Mouse (Mus musculus) heart, adult 2 months (tissue): ENCODE data around the gene Pabpc4. TPM values are rescaled to one million over a fixed set of nuclear protein-coding genes. Genes with fewer than 3 reads are reported as not detected.

Experiments used
- DNase-seq, 2 experiments: peaks; one replicate each; pipeline ENCODE4 v3.0.0; 2021
- H3K27ac ChIP-seq: fragments of 200-600 bp; 2 replicates; pipeline ENCODE4 v1.8.1; 2022
- H3K27me3 ChIP-seq: fragments of 200-500 bp; 2 replicates; pipeline ENCODE4 v1.6.1; 2012; ENCODE audit warnings: mild to moderate bottlenecking, low read length, inconsistent platforms, mixed read lengths; ENCODE audit not compliant: control insufficient read depth, insufficient read depth
- H3K36me3 ChIP-seq: fragments of 200-500 bp; 2 replicates; pipeline ENCODE4 v1.6.1; 2012; ENCODE audit warnings: low read length, inconsistent platforms; ENCODE audit not compliant: control insufficient read depth, insufficient read depth
- H3K4me1 ChIP-seq: fragments of 200-500 bp; 2 replicates; pipeline ENCODE4 v1.6.1; 2011; ENCODE audit warnings: low read length; ENCODE audit not compliant: control insufficient read depth, insufficient read depth
- H3K4me3 ChIP-seq: fragments of 200-600 bp; 2 replicates; pipeline ENCODE4 v1.8.1; 2022
- H3K79me2 ChIP-seq: fragments of 200-500 bp; replicated peaks from 2 replicates; pipeline ENCODE4 v1.6.1; 2012; ENCODE audit warnings: mild to moderate bottlenecking, inconsistent platforms, low read length, moderate library complexity, mixed read lengths; ENCODE audit not compliant: control insufficient read depth, insufficient read depth
- H3K9ac ChIP-seq: fragments of 200-500 bp; 2 replicates; pipeline ENCODE4 v1.6.1; 2012; ENCODE audit warnings: low read depth, mild to moderate bottlenecking, control low read depth, inconsistent platforms, low read length, mixed read lengths
- CTCF ChIP-seq: fragments of 200-600 bp; IDR thresholded peaks from 2 replicates; pipeline ENCODE4 v1.8.1; 2022; ENCODE audit warnings: antibody characterized with exemption, mild to moderate bottlenecking, moderate library complexity
- EP300 ChIP-seq: fragments of 200-500 bp; IDR thresholded peaks from 2 replicates; pipeline ENCODE4 v1.6.1; 2011; ENCODE audit warnings: low read depth, low read length, control low read depth; ENCODE audit not compliant: insufficient read depth
- POLR2A ChIP-seq: fragments of 200-500 bp; IDR thresholded peaks from 2 replicates; pipeline ENCODE4 v1.6.1; 2011; ENCODE audit warnings: mild to moderate bottlenecking, low read depth, low read length, control low read depth; ENCODE audit not compliant: insufficient read depth
- WGBS: fragments of 180-500 bp; shearing (Covaris S2); methylation state at CpG from one replicate; pipeline ENCODE4 v1.1.7; 2018; 5-methylcytosine and 5-hydroxymethylcytosine counted together
- intact Hi-C: fragments of 180-260 bp; cut with DNase I; formaldehyde crosslinking; loops from one replicate; pipeline ENCODE4 v1.15.1; 2025
- polyA plus RNA-seq: library from polyadenylated mRNA; depleted of rRNA; stranded (reverse); fragments of >200 nt; gene quantifications from 2 replicates; pipeline ENCODE4 v1.2.3, GENCODE M21; 2012
- total RNA-seq, 2 experiments: library from RNA; stranded (reverse); gene quantifications; 2 replicates each; pipeline ENCODE4 v1.2.3; 2021

Gene Pabpc4
- total and polyA plus RNA-seq, 3 experiments = 299 to 376 (median 336) TPM

DNA sequence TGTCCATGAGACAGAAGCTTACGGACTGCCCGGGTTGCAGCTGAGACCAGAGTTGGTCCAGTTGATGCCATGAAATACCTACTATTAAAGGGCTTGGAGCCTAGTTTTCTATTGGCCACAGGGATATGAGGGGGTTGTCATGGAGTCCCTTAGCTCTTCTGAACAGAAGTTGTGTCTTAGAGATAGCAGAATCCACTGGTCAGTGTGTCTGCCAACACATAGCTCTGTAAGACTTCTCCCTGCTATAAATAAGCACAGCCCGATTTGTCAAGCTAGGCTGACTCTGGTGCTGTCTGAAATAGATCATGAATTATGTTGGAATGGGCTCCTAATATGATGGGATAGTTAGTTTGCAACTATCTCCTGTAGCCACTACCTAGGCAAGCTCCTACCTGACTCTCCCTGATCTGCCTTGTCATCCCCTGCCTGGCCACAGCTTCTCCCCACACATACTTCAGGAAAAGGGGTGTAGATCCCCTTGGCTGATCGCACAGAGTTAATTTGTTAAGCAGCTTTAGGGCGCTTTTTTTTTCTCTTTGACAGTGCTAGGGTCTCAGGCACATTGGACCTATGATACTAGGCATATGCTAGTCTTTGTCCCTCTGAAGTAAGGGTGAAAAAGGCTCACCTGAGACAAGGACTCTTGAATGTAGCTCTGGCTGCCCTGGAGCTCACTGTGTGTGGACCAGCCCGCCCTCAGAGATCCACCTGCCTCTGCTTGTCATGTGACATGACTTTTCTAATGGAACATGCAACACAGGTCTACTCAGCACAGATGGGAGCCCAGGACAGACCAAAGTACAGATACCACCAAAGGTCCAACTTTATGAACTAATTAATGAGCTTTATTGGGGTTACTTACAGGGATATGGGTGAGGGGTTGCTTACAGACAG, 22.8 kb downstream of the Pabpc4 start:
- DNase-seq = no peak
- Histone ChIP-seq H3K36me3 (peaks cover 7% of the 10 kb centered on the region), H3K9ac (peak overlapping the region; percentile 48; the same call in 1 of the 2 replicates), H3K27ac (peak overlapping the region; percentile 66), H3K4me3 (peak overlapping the region; percentile 57), H3K4me1 (peaks cover 4% of the 10 kb centered on the region; the same call in 1 of the 2 replicates), H3K27me3 (no peaks in the 10 kb centered on the region), H3K79me2 (no peaks in the 10 kb centered on the region)
- intact Hi-C loops = no loop called here
- WGBS = 57% methylated on average over 6 of the region's 6 CpGs
- TF ChIP-seq EP300 = no peak
- TF ChIP-seq POLR2A = 0 out of 2 replicates have a peak, but pooled peaks have one; percentile 17
- no peak for TF ChIP-seq CTCF

DNA sequence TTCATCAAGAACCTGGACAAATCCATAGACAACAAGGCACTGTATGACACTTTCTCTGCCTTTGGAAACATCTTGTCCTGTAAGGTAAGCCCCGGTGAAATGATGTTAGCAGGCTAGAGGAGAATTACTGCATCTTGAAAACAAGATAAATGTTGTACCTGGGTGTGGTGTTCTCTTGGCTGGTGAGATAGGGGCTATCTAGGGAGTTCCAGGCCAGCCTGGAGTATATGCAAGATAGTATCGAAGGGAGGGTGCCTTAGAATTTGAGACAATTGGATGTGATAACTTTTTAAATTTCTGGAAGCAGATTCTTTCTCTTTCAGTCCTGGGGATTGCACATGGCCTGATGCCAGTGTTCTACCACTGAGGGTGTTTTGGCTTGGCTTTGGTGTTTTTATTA, 24.6 kb downstream of the Pabpc4 start:
- Histone ChIP-seq H3K27me3 (no peaks in the 10 kb centered on the region), H3K36me3 (peaks cover 7% of the 10 kb centered on the region), H3K9ac (no peak overlapping the region), H3K79me2 (no peaks in the 10 kb centered on the region), H3K4me3 (no peak overlapping the region), H3K4me1 (peaks cover 4% of the 10 kb centered on the region; the same call in 1 of the 2 replicates), H3K27ac (no peak overlapping the region)
- WGBS = 56% methylated on average over 2 of the region's 2 CpGs
- DNase-seq = no peak
- TF ChIP-seq POLR2A = no peak
- TF ChIP-seq EP300 = no peak
- no peak for TF ChIP-seq CTCF
- intact Hi-C loops = no loop called here

DNA sequence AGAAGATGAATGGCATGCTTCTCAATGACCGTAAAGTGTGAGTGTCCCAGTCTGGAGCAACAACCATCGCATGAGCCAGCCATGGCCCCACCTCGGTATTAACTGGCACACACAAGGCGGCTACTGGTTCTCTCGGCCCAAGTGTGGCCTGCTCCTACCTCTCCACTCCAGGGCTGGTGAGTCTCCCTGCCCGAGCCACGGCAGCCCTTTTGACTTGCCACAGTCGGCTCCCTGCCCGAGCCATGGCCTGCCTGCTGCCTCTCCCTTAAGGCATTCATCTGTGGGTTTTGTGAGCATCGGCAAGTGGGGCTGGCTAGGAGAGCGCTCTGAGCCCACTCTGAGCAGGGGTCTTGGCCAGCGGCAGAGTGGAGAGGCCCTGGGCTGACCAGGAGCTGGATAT, 26.9 kb downstream of the Pabpc4 start:
- WGBS = 85% methylated on average over 12 of the region's 12 CpGs
- Histone ChIP-seq H3K27me3 (no peaks in the 10 kb centered on the region), H3K27ac (no peak overlapping the region), H3K4me3 (no peak overlapping the region), H3K9ac (no peak overlapping the region), H3K36me3 (peaks cover 8% of the 10 kb centered on the region), H3K4me1 (peaks cover 4% of the 10 kb centered on the region; the same call in 1 of the 2 replicates), H3K79me2 (no peaks in the 10 kb centered on the region)
- DNase-seq = no peak
- no peak for TF ChIP-seq POLR2A
- intact Hi-C loops = no loop called here

DNA sequence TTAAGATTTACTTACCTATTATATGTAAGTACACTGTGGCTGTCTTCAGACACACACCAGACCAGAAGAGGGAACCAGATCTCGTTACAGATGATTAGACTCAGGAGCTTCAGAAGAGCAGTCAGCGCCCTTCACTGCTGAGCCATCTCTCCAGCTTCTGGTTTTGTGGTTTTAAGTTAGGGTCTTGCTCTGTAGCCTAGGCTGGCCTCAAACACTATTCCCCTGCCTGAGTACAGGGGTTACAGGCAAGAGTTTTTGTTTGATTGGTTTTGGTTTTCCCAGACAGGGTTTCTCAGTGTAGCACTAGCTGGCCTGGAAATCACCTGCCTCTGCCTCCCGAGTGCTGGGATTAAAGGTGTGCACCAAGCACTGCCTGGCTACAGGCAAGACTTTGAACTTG, 30.2 kb downstream of the Pabpc4 start:
- WGBS = 76% methylated on average over 3 of the region's 3 CpGs

GRCm38 (mm10) chr4:123292989-123293388, 30.8 kb downstream of the Pabpc4 start:
- Histone ChIP-seq H3K36me3 (peaks cover 5% of the 10 kb centered on the region), H3K27ac (no peak overlapping the region), H3K79me2 (no peaks in the 10 kb centered on the region), H3K4me1 (no peaks in the 10 kb centered on the region; the same call in 1 of the 2 replicates), H3K27me3 (no peaks in the 10 kb centered on the region), H3K9ac (no peak overlapping the region), H3K4me3 (no peak overlapping the region)
- intact Hi-C loops = no loop called here
- WGBS = 52% methylated on average over 7 of the region's 7 CpGs
- no peak for DNase-seq
- TF ChIP-seq CTCF (no peak), POLR2A (no peak), EP300 (no peak)

More for the DNA sequence above, 30.2 kb downstream of the Pabpc4 start:
- Histone ChIP-seq H3K36me3 (peaks cover 5% of the 10 kb centered on the region), H3K4me1 (no peaks in the 10 kb centered on the region; the same call in 1 of the 2 replicates), H3K9ac (no peak overlapping the region), H3K27ac (no peak overlapping the region), H3K27me3 (no peaks in the 10 kb centered on the region), H3K4me3 (no peak overlapping the region), H3K79me2 (no peaks in the 10 kb centered on the region)
- intact Hi-C loops = no loop called here
- DNase-seq = no peak
- TF ChIP-seq EP300 = no peak
- TF ChIP-seq CTCF = no peak
- TF ChIP-seq POLR2A = no peak
